Mouse (Mus musculus) heart, embryonic 11.5 days (tissue): ENCODE results near the gene Prss57. TPM values are rescaled to one million over a fixed set of nuclear protein-coding genes. Genes with fewer than 3 reads are reported as not detected.

Experiments used
- ATAC-seq: fragments of 200-750 bp; cut with Nextera tagmentation; replicated peaks from 2 replicates; pipeline ENCODE4 v1.8.0; 2017; ENCODE audit warnings: moderate library complexity; ENCODE audit not compliant: insufficient number of reproducible peaks, low FRiP score, low TSS enrichment
- H3K27ac ChIP-seq: fragments of 300-500 bp; sonication (generic); 2 replicates; pipeline ENCODE4 v1.5.1; 2014; ENCODE audit warnings: mild to moderate bottlenecking, low read depth, low read length
- H3K27me3 ChIP-seq: fragments of 300-500 bp; sonication (generic); 2 replicates; pipeline ENCODE4 v1.6.1; 2014; ENCODE audit warnings: mild to moderate bottlenecking, low read length, mixed read lengths; ENCODE audit not compliant: control insufficient read depth, insufficient read depth
- H3K36me3 ChIP-seq: fragments of 300-500 bp; sonication (generic); 2 replicates; pipeline ENCODE4 v1.6.1; 2014; ENCODE audit warnings: mild to moderate bottlenecking, low read length, moderate library complexity, mixed read lengths; ENCODE audit not compliant: control insufficient read depth, insufficient read depth
- H3K4me1 ChIP-seq: fragments of 300-500 bp; sonication (generic); 2 replicates; pipeline ENCODE4 v1.6.1; 2014; ENCODE audit warnings: low read length; ENCODE audit not compliant: control insufficient read depth, insufficient read depth
- H3K4me2 ChIP-seq: fragments of 300-500 bp; sonication (generic); 2 replicates; pipeline ENCODE4 v1.6.1; 2014; ENCODE audit warnings: mild to moderate bottlenecking, moderate library complexity
- H3K4me3 ChIP-seq: fragments of 300-500 bp; sonication (generic); 2 replicates; pipeline ENCODE4 v1.5.1; 2014; ENCODE audit warnings: low read depth, low read length
- H3K9ac ChIP-seq: fragments of 300-500 bp; sonication (generic); 2 replicates; pipeline ENCODE4 v1.6.1; 2014; ENCODE audit warnings: mild to moderate bottlenecking, low read depth, low read length, moderate library complexity
- H3K9me3 ChIP-seq: fragments of 300-500 bp; sonication (generic); replicated peaks from 2 replicates; pipeline ENCODE4 v1.6.1; 2016; ENCODE audit warnings: low read length; ENCODE audit not compliant: control insufficient read depth
- WGBS: fragments of 180-500 bp; shearing (Covaris S2); extraction: QIAGEN DNeasy Blood & Tissue Kit; methylation state at CpG from one replicate; pipeline ENCODE4 v1.1.7; 2014; ENCODE audit not compliant: insufficient replicate concordance; 5-methylcytosine and 5-hydroxymethylcytosine counted together
- polyA plus RNA-seq: library from polyadenylated mRNA; unstranded; fragments of >200 nt; fragmentation: Nextera tagmentation; extraction: Ambion mirVana; gene quantifications from 2 replicates; pipeline ENCODE4 v1.2.1, GENCODE M21; 2014

Gene Prss57
- polyA plus RNA-seq, 1 experiment from 2014 or later, result not detected

DNA sequence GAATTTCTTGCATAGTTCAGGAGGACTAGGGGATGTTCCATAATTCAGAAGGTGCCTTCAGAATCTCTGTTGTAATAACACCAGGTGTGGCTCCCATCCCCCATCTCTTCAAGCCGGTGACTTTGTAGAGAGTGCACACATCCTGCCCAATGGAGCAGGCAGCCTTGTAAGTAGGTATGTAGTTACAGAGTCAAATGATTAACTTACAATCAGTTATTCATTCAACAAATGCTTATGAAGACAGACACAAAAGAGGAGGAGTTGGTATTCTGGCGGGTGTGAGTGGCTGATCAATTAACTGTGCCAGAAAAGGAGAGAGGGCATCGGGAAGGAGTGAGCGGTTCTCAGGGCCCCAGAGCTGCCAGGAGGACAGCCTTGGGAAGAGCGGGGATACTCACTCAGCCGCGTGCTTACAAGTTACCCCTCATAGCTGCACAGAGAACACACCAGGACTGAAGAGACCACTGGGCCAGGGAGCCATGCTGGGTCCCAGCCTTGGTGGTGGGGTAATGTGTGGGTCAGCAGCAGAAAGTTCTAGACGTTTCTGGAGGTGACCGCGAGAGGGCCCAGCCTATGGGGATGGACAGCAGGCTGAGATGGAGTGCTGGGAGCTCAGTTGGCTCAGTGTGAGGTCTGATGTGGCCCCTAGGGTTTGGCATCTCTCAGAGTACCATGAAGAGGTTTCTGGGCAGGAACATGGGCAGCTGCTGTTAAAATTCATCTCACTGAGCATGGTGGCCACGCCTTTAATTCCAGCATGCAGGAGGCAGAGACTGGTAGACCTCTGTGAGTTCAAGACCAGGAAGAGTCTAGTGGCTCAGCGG is 25.1 kb upstream of the Prss57 start:
- no peaks in the 10 kb centered on the region; the same call in 1 of the 2 replicates for H3K27me3 ChIP-seq
- H3K4me1 ChIP-seq, result no peaks in the 10 kb centered on the region
- H3K9me3 ChIP-seq, result no peaks in the 10 kb centered on the region
- H3K4me3 ChIP-seq, result no peak overlapping the region
- H3K36me3 ChIP-seq, result 0 out of 2 replicates have a peak, but pooled peaks cover 6% of the 10 kb centered on the region
- no peak overlapping the region for H3K4me2 ChIP-seq
- no peak for ATAC-seq
- H3K27ac ChIP-seq, result no peak overlapping the region
- no peak overlapping the region for H3K9ac ChIP-seq
- 82% methylated on average over 12 of the region's 12 CpGs for WGBS

GRCm38 (mm10) chr10:79814271-79814842 is 23.6 kb upstream of the Prss57 start:
- Histone ChIP-seq H3K9me3 (no peaks in the 10 kb centered on the region), H3K4me3 (no peak overlapping the region), H3K27me3 (no peaks in the 10 kb centered on the region; the same call in 1 of the 2 replicates), H3K9ac (no peak overlapping the region), H3K4me1 (no peaks in the 10 kb centered on the region), H3K36me3 (0 out of 2 replicates have a peak, but pooled peaks cover 6% of the 10 kb centered on the region), H3K4me2 (no peak overlapping the region), H3K27ac (no peak overlapping the region)
- 68% methylated on average over 5 of the region's 5 CpGs for WGBS
- ATAC-seq, result no peak

GRCm38 (mm10) chr10:79811736-79812637 is 21.2 kb upstream of the Prss57 start:
- H3K9ac ChIP-seq, result no peak overlapping the region
- 0 out of 2 replicates have a peak, but pooled peaks cover 6% of the 10 kb centered on the region for H3K36me3 ChIP-seq
- no peak overlapping the region for H3K27ac ChIP-seq
- no peaks in the 10 kb centered on the region for H3K9me3 ChIP-seq
- H3K4me1 ChIP-seq, result no peaks in the 10 kb centered on the region; the same call in 1 of the 2 replicates
- no peak overlapping the region for H3K4me3 ChIP-seq
- ATAC-seq, result no peak
- no peak overlapping the region for H3K4me2 ChIP-seq
- H3K27me3 ChIP-seq, result no peaks in the 10 kb centered on the region; the same call in 1 of the 2 replicates
- WGBS, result 20% methylated on average over 15 of the region's 15 CpGs

DNA sequence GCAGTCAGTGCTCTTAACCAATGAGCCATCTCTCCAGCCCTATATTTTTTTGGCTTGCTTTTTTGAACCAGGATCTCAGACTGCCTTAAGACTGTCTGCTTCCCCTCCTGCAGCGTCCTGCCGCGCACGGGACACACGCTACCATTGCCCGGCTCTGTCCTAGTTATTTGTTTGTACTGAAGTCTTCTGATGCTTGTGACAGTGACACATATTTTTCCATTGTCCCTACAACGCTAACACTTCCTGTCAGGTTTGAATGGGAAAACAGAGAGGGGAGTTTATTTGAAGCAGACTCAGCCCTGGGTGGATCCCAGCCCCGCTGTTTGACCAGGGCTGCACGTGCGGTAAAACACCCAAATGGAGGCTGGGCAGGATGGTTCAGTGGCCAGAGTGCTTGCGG is 18.0 kb upstream of the Prss57 start:
- Histone ChIP-seq H3K4me2 (peak overlapping the region; percentile 7; the same call in 1 of the 2 replicates), H3K27ac (peak overlapping the region; percentile 74; the same call in 1 of the 2 replicates), H3K9ac (no peak overlapping the region)

GRCm38 (mm10) chr10:79807826-79808225 is 17.1 kb upstream of the Prss57 start:
- no peak for ATAC-seq
- Histone ChIP-seq H3K9ac (peak overlapping the region; percentile 59; the same call in 1 of the 2 replicates), H3K9me3 (no peaks in the 10 kb centered on the region), H3K27ac (peak overlapping the region; percentile 74), H3K4me3 (0 out of 2 replicates have a peak overlapping the region, but pooled peaks have one; percentile 16), H3K36me3 (no peaks in the 10 kb centered on the region), H3K4me1 (peaks cover 26% of the 10 kb centered on the region), H3K4me2 (peak overlapping the region; percentile 46), H3K27me3 (no peaks in the 10 kb centered on the region)
- WGBS, result 59% methylated on average over 11 of the region's 11 CpGs

More for the DNA sequence above, 18.0 kb upstream of the Prss57 start:
- no peaks in the 10 kb centered on the region for H3K9me3 ChIP-seq
- H3K36me3 ChIP-seq, result no peaks in the 10 kb centered on the region
- H3K4me3 ChIP-seq, result no peak overlapping the region
- no peak for ATAC-seq
- 81% methylated on average over 11 of the region's 11 CpGs for WGBS
- H3K27me3 ChIP-seq, result no peaks in the 10 kb centered on the region
- H3K4me1 ChIP-seq, result peaks cover 18% of the 10 kb centered on the region

GRCm38 (mm10) chr10:79806972-79807371 is 16.2 kb upstream of the Prss57 start:
- H3K36me3 ChIP-seq, result no peaks in the 10 kb centered on the region
- H3K4me1 ChIP-seq, result peaks cover 34% of the 10 kb centered on the region
- no peaks in the 10 kb centered on the region for H3K27me3 ChIP-seq
- H3K4me2 ChIP-seq, result peak overlapping the region; percentile 48
- ATAC-seq, result no peak
- no peaks in the 10 kb centered on the region for H3K9me3 ChIP-seq
- H3K9ac ChIP-seq, result 0 out of 2 replicates have a peak overlapping the region, but pooled peaks have one; percentile 46
- H3K4me3 ChIP-seq, result no peak overlapping the region
- peak overlapping the region; percentile 74 for H3K27ac ChIP-seq
- 75% methylated on average over 10 of the region's 10 CpGs for WGBS

DNA sequence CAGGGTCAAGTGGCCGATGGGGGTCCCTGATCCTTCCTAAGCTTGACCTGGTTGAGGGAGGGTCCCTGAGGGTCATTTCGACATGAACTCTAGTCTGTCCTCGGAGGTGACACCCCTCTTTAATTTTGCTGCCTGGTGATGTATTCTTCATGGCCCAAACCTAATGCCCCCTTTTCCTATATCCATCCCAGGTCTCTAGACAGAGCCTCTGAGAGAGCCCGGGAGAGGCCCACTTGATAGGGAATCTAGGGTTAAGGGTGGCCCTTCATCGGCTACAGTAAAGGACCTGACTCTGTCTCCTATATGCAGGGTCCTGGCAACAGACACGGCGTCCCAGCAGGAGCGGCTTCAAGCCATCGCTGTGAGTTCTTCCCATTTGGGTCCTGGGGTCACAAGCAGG is 15.6 kb upstream of the Prss57 start:
- Histone ChIP-seq H3K27me3 (no peaks in the 10 kb centered on the region), H3K9me3 (no peaks in the 10 kb centered on the region), H3K36me3 (no peaks in the 10 kb centered on the region), H3K4me1 (peaks cover 38% of the 10 kb centered on the region), H3K4me2 (peak overlapping the region; percentile 48), H3K27ac (peak overlapping the region; percentile 73), H3K9ac (peak overlapping the region; percentile 46; the same call in 1 of the 2 replicates), H3K4me3 (peak overlapping the region; percentile 6; the same call in 1 of the 2 replicates)
- 67% methylated on average over 9 of the region's 9 CpGs for WGBS
- ATAC-seq, result no peak

DNA sequence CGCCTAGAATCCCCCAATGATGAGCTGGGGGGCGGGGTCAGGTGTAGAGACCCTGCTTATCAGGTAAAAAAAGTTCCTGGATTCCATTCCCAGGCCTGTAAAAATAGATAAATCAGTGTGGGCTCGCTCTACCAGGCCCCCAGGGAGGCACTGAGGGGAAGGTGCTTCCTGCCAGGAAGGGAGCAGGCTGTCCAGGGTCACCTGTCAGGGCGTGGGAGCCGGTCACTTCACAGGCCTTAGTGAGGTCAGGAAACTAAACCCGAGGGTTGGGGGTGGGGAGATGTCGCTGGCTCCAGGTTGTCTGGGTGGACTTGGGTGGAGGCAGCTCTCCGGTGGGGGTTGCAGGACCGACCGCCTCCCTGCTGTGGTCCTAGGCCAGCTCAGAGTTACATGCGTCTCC is 14.9 kb upstream of the Prss57 start:
- H3K27ac ChIP-seq, result peak overlapping the region; percentile 73
- WGBS, result 28% methylated on average over 11 of the region's 11 CpGs
- no peaks in the 10 kb centered on the region for H3K9me3 ChIP-seq
- H3K27me3 ChIP-seq, result no peaks in the 10 kb centered on the region
- no peaks in the 10 kb centered on the region for H3K36me3 ChIP-seq
- H3K4me2 ChIP-seq, result peak overlapping the region; percentile 48
- ATAC-seq, result peak; percentile 56
- H3K4me1 ChIP-seq, result peaks cover 40% of the 10 kb centered on the region
- H3K4me3 ChIP-seq, result no peak overlapping the region
- peak overlapping the region; percentile 43; the same call in 1 of the 2 replicates for H3K9ac ChIP-seq
